Mouse (Mus musculus) G1E (cell line): ENCODE measurements around the gene Col26a1. TPM values are rescaled to one million over a fixed set of nuclear protein-coding genes. Genes with fewer than 3 reads are reported as not detected.
A peak's percentile ranks its signal among the peaks of the same experiment; 100 is the strongest.

Experiments
- ATAC-seq: 2 replicates; pipeline ENCODE4 v1.8.0; 2016; ENCODE audit warnings: mild to moderate bottlenecking; ENCODE audit not compliant: insufficient number of reproducible peaks, poor library complexity, low FRiP score, severe bottlenecking; ENCODE audit errors: extremely low read depth
- DNase-seq: peaks from one replicate; pipeline ENCODE4 v3.0.0; 2012; ENCODE audit warnings: low spot score
- H3K27me3 ChIP-seq: 2 replicates; pipeline ENCODE4 v1.6.1; 2012; ENCODE audit warnings: mild to moderate bottlenecking, low read length, inconsistent platforms; ENCODE audit not compliant: insufficient read depth
- H3K36me3 ChIP-seq: replicated peaks from 2 replicates; pipeline ENCODE3; 2012; ENCODE audit warnings: mild to moderate bottlenecking, inconsistent platforms
- H3K4me1 ChIP-seq: 2 replicates; pipeline ENCODE4 v1.6.1; 2012; ENCODE audit warnings: low read depth, low read length, inconsistent platforms, mixed read lengths; ENCODE audit not compliant: insufficient read depth
- H3K4me3 ChIP-seq: 2 replicates; pipeline ENCODE4 v1.5.1; 2012; ENCODE audit warnings: low read depth, mild to moderate bottlenecking, inconsistent platforms, low read length, moderate library complexity, mixed read lengths
- H3K9me3 ChIP-seq: replicated peaks from 2 replicates; pipeline ENCODE4 v1.6.1; 2012; ENCODE audit warnings: inconsistent platforms
- CTCF ChIP-seq: IDR thresholded peaks from 2 replicates; pipeline ENCODE4 v1.5.1; 2012; ENCODE audit warnings: low read depth, low read length, inconsistent platforms, mixed read lengths
- GATA1 ChIP-seq: IDR thresholded peaks from 2 replicates; pipeline ENCODE4 v1.6.1; 2012; ENCODE audit warnings: borderline replicate concordance, low read length, inconsistent platforms, mixed read lengths
- GATA2 ChIP-seq: IDR thresholded peaks from 2 replicates; pipeline ENCODE4 v1.6.1; 2012; ENCODE audit warnings: low read depth, low read length, inconsistent platforms, borderline replicate concordance
- POLR2AphosphoS5 ChIP-seq: IDR thresholded peaks from 2 replicates; pipeline ENCODE4 v1.6.1; 2012; ENCODE audit warnings: low read depth, low read length, inconsistent platforms; ENCODE audit not compliant: insufficient replicate concordance
- TAL1 ChIP-seq: conservative IDR thresholded peaks from 2 replicates; pipeline ENCODE4 v1.6.1; 2012; ENCODE audit warnings: low read depth, low read length, inconsistent platforms, mixed read lengths
- polyA plus RNA-seq: library from polyadenylated mRNA; stranded (reverse); fragments of >175 nt; gene quantifications from 2 replicates; pipeline ENCODE4 v1.2.3, GENCODE M21; 2012
- total RNA-seq, 2 experiments: library from RNA; stranded (forward) in 1 of 2; stranded (reverse) in 1 of 2; fragments of 200-1000 nt in 1 of 2; fragments of >200 nt in 1 of 2; fragmentation: Nextera tagmentation in 1 of 2; gene quantifications; 2 replicates each; pipeline ENCODE4 v1.2.3; 2014 to 2017

Col26a1 gene
- total and polyA plus RNA-seq, 3 experiments, result 0.38 TPM; not detected in 2

GRCm38 (mm10) chr5:136843930-136844329 is 39.1 kb downstream of the Col26a1 start:
- H3K4me1 ChIP-seq, result no peaks in the 10 kb centered on the region
- DNase-seq (no peak), ATAC-seq (no peak)
- TF ChIP-seq POLR2AphosphoS5 (no peak), GATA2 (no peak), TAL1 (no peak), GATA1 (no peak), CTCF (no peak)
- H3K27me3 ChIP-seq, result no peaks in the 10 kb centered on the region
- H3K36me3 ChIP-seq, result no peaks in the 10 kb centered on the region
- H3K9me3 ChIP-seq, result no peaks in the 10 kb centered on the region
- H3K4me3 ChIP-seq, result no peak overlapping the region

GRCm38 (mm10) chr5:136840036-136840435 is 43.0 kb downstream of the Col26a1 start:
- ATAC-seq (no peak), DNase-seq (no peak)
- no peaks in the 10 kb centered on the region for H3K9me3 ChIP-seq
- no peaks in the 10 kb centered on the region for H3K27me3 ChIP-seq
- no peaks in the 10 kb centered on the region for H3K36me3 ChIP-seq
- no peak overlapping the region for H3K4me3 ChIP-seq
- no peak for TF ChIP-seq POLR2AphosphoS5
- TF ChIP-seq CTCF, result peak; percentile 54
- H3K4me1 ChIP-seq, result no peaks in the 10 kb centered on the region

GRCm38 (mm10) chr5:136833053-136833452 is 50.0 kb downstream of the Col26a1 start:
- Histone ChIP-seq H3K9me3 (peaks cover 12% of the 10 kb centered on the region), H3K4me1 (no peaks in the 10 kb centered on the region), H3K36me3 (no peaks in the 10 kb centered on the region), H3K27me3 (no peaks in the 10 kb centered on the region), H3K4me3 (no peak overlapping the region)
- ATAC-seq (no peak), DNase-seq (no peak)
- TF ChIP-seq CTCF (no peak), GATA1 (no peak), TAL1 (no peak), GATA2 (no peak), POLR2AphosphoS5 (no peak)

- TF ChIP-seq POLR2AphosphoS5 (no peak), GATA1 (no peak), CTCF (no peak), GATA2 (no peak), TAL1 (no peak)
- no peak for DNase-seq
- no peak for ATAC-seq
- Histone ChIP-seq H3K36me3 (no peaks in the 10 kb centered on the region), H3K4me3 (no peak overlapping the region), H3K9me3 (peaks cover 12% of the 10 kb centered on the region), H3K27me3 (no peaks in the 10 kb centered on the region), H3K4me1 (no peaks in the 10 kb centered on the region)
Measured at GRCm38 (mm10) chr5:136830156-136830555, 52.9 kb downstream of the Col26a1 start.

GRCm38 (mm10) chr5:136821971-136822370 is 61.0 kb downstream of the Col26a1 start:
- H3K4me3 ChIP-seq, result no peak overlapping the region
- H3K36me3 ChIP-seq, result no peaks in the 10 kb centered on the region
- H3K9me3 ChIP-seq, result peaks cover 3% of the 10 kb centered on the region; the same call in 1 of the 2 replicates
- no peak for ATAC-seq
- DNase-seq, result no peak
- H3K4me1 ChIP-seq, result no peaks in the 10 kb centered on the region
- TF ChIP-seq TAL1 (no peak), GATA1 (no peak), CTCF (no peak), POLR2AphosphoS5 (no peak), GATA2 (no peak)
- H3K27me3 ChIP-seq, result no peaks in the 10 kb centered on the region

- no peak for ATAC-seq
- no peak overlapping the region for H3K4me3 ChIP-seq
- no peaks in the 10 kb centered on the region for H3K4me1 ChIP-seq
- H3K36me3 ChIP-seq, result no peaks in the 10 kb centered on the region
- DNase-seq, result no peak
- no peaks in the 10 kb centered on the region for H3K27me3 ChIP-seq
- peaks cover 3% of the 10 kb centered on the region; the same call in 1 of the 2 replicates for H3K9me3 ChIP-seq
- no peak for TF ChIP-seq GATA2
- TF ChIP-seq CTCF, result no peak
- TF ChIP-seq GATA1, result no peak
- no peak for TF ChIP-seq TAL1
- no peak for TF ChIP-seq POLR2AphosphoS5
Measured at GRCm38 (mm10) chr5:136820911-136821310, 62.1 kb downstream of the Col26a1 start.

DNA sequence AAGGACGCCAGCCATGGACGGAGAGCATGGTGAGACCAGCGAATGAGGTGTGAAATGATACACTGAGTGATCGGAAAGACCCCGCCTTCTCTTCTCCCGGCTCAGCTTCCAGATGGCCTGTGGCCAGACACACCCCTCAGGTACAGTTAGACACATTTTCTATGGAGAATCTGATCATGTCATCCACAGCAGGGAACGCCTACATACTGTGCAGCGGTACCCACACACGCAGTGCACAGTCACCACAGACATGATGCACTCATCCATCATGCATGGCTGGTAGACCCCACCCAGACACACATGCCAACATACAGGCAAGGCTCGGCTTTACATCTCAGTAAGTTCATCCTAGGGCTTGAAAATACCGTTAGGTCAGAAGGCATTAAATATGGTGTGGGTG is 63.3 kb downstream of the Col26a1 start:
- Histone ChIP-seq H3K27me3 (no peaks in the 10 kb centered on the region), H3K4me3 (no peak overlapping the region), H3K36me3 (no peaks in the 10 kb centered on the region), H3K4me1 (no peaks in the 10 kb centered on the region), H3K9me3 (peaks cover 3% of the 10 kb centered on the region; the same call in 1 of the 2 replicates)
- DNase-seq (no peak), ATAC-seq (no peak)
- TF ChIP-seq POLR2AphosphoS5 (no peak), CTCF (no peak)
